Mouse (Mus musculus) B cell, adult 62 days (primary cell): ENCODE measurements around the gene Srd5a1. TPM values are rescaled to one million over a fixed set of nuclear protein-coding genes. Genes with fewer than 3 reads are reported as not detected.

Experiments
- total RNA-seq: library from RNA; stranded (reverse); gene quantifications from 4 replicates; pipeline ENCODE4 v1.2.4, GENCODE M21; 2023

The Srd5a1 gene
- total RNA-seq = 0.23 to 0.91 TPM (median 0.54 TPM) in 3 of 4 replicates, not detected in the other

GRCm38 (mm10) chr13:69611398-69612174 is at the start of gene Srd5a1:
TSS of gene Srd5a1 (minus strand) at chr13:69611442.

DNA sequence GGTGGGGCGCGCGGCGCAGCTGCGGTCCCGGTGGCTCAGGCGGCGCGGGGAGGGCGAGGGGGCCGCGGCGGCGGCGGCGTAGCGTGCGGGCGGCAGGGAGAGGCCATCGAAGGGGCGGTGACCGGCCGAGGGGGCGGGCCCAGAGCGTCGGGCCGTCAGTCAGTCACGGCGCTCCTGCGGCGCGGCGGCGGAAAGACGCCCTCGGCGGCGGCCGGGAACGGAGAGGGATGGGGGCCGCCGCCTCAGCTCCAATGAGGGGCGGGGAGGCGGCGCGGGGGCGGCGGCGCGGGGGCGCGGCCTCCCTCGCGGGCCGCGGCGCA is 76.9 kb downstream of the Srd5a1 start, which contains the start of gene Tent4a:
Tent4a (minus strand) TSS at position 284 of the 320 bp plus-strand sequence.

DNA sequence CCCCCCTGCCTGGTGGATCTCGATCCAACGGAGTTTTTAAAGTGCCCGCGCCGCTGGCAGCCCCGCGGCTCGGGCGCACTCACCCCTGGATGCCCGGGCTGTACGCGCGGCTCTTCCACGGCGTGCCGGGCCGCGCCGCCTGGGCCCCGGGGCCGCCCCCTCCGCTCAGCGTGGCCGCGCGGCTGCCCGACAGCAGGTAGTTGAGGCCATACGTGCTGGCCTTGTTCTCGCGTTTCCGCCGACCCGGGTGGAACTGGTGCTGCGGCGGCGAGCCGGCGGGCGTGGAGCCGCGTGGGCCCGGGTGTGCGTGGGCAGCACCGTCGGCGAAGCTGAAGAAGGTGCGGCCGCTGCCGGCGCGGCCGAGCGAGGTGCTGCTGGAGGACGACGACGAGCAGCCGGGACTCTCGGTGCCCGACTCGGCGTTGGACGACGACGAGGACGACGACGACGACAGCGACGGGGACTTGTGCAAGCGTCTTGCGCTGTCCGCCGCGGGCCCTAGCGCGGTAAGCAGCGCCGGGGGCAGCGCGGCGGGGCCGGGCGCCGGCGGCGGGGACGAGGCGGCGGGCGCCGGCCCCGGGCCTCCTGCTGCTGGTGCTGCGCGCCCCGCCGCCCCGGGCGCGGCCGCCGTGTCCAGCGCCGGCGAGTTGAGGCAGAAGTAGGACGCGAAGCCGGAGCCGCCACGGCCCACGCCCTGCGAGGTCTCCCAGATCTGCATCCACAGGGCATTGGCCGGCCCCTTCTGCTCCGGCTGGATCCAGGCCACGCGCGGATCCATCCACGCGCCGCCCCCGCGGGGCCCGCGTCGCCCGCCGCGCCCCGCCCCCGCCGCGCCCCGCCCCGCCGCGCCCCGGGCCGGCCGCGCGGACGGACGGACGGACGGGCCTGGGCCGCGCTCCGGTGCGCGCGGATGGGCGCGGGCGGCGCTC is 77.6 kb downstream of the Srd5a1 start, which contains the start of gene Nsun2:
Nsun2 (plus strand) TSS at position 342 of the 929 bp plus-strand sequence.

Other genes with a start within 250 kb of the Srd5a1 start
- 77.3 to 102 TPM (median 91.6 TPM) in 4 replicates for gene Nsun2, start 77.7 kb downstream of the Srd5a1 start, total RNA-seq
- gene Tent4a, start 76.8 kb downstream of the Srd5a1 start, total RNA-seq = 15.4 to 17.9 TPM (median 15.8 TPM) in 4 replicates
- gene Ube2ql1, start 128.4 kb upstream of the Srd5a1 start, total RNA-seq = not detected in 4 replicates
- 70.8 to 78.4 TPM (median 74.7 TPM) in 4 replicates for gene Med10, start 191.0 kb upstream of the Srd5a1 start, total RNA-seq